Comparison of ENCODE assay signal across 24 mouse cellular contexts in genomic region chr15:25268436-25268835, GRCm38 (mm10).
DNase-seq lines count a peak whose midpoint lies in the region; ATAC-seq and TF ChIP-seq lines count a peak whose summit lies in the region.
"Had no signal": no experiment of that assay in that cellular context is flagged by ENCODE, and none has a peak within 500 bp of the region (broad histone marks: within the 10 kb centered on the region; RNA-seq: fewer than 3 reads in every experiment).

No protein-coding gene starts in this region.

- 62% methylated on average over 2 of the region's 2 CpGs for WGBS in lung, postnatal 0 days

- no peak for ATAC-seq in CD4-positive, CD25-positive, alpha-beta regulatory T cell, adult 4 months
- ATAC-seq in lung, postnatal 0 days, result no peak
- ATAC-seq: forebrain, postnatal 0 days; liver, postnatal 0 days had no signal

- H3K4me3 ChIP-seq in lung, postnatal 0 days (ENCODE audit: low read depth, low read length), result no peak overlapping the region
- no peak overlapping the region for H3K4me3 ChIP-seq in gastrocnemius, adult 2 months
- H3K4me3 ChIP-seq: embryonic facial prominence, embryonic 15.5 days; heart, embryonic 13.5 days; hindbrain, embryonic 15.5 days; limb, embryonic 10.5 days; megakaryocyte, embryonic 14.5 days; myocyte; neural tube, embryonic 15.5 days had no signal

- no peak for TF ChIP-seq EP300 in lung, postnatal 0 days (IDR thresholded peaks at IDR 0.05)

- no peaks in the 10 kb centered on the region for H3K27me3 ChIP-seq in lung, postnatal 0 days (replicated peaks; ENCODE audit: insufficient read depth, low read length)
- no peaks in the 10 kb centered on the region for H3K27me3 ChIP-seq in splenic B cell, adult 2 months (ENCODE audit: control insufficient read depth, insufficient read depth, low read length, poor library complexity, severe bottlenecking)
- H3K27me3 ChIP-seq: embryonic facial prominence, embryonic 15.5 days; heart, embryonic 13.5 days; hindbrain, embryonic 15.5 days; megakaryocyte, embryonic 14.5 days; neural tube, embryonic 15.5 days had no signal

- H3K27ac ChIP-seq in lung, postnatal 0 days (ENCODE audit: low read length), result no peak overlapping the region
- H3K27ac ChIP-seq in gastrocnemius, adult 2 months, result no peak overlapping the region
- H3K27ac ChIP-seq: embryonic facial prominence, embryonic 15.5 days; hindbrain, embryonic 15.5 days; kidney, postnatal 0 days; limb, embryonic 10.5 days; neural tube, embryonic 15.5 days had no signal

- no peaks in the 10 kb centered on the region for H3K9me3 ChIP-seq in lung, postnatal 0 days (ENCODE audit: low read length)
- H3K9me3 ChIP-seq: embryonic facial prominence, embryonic 15.5 days; heart, embryonic 13.5 days; hindbrain, embryonic 15.5 days; limb, embryonic 10.5 days; megakaryocyte, embryonic 14.5 days; neural tube, embryonic 15.5 days had no signal

- TF ChIP-seq CTCF in lung, postnatal 0 days (IDR thresholded peaks at IDR 0.05), result no peak
- TF ChIP-seq CTCF in gastrocnemius, adult 2 months (IDR thresholded peaks at IDR 0.05), result no peak

- no peaks in the 10 kb centered on the region; the same call in 1 of the 2 replicates for H3K4me1 ChIP-seq in lung, postnatal 0 days (ENCODE audit: insufficient read depth, low read depth, low read length)
- H3K4me1 ChIP-seq: hindbrain, embryonic 15.5 days had no signal

- no peak overlapping the region for H3K4me2 ChIP-seq in lung, postnatal 0 days (replicated peaks; ENCODE audit: low read depth, low read length)
- H3K4me2 ChIP-seq: embryonic facial prominence, embryonic 15.5 days; heart, embryonic 13.5 days; hindbrain, embryonic 15.5 days; neural tube, embryonic 15.5 days had no signal

- no peak overlapping the region for H3K9ac ChIP-seq in lung, postnatal 0 days (replicated peaks; ENCODE audit: low read depth)
- H3K9ac ChIP-seq: embryonic facial prominence, embryonic 15.5 days; forebrain, postnatal 0 days; hindbrain, embryonic 15.5 days; liver, postnatal 0 days; neural tube, embryonic 15.5 days had no signal

- no peaks in the 10 kb centered on the region for H3K36me3 ChIP-seq in lung, postnatal 0 days (ENCODE audit: insufficient read depth, low read length)
- H3K36me3 ChIP-seq in splenic B cell, adult 2 months (ENCODE audit: control insufficient read depth, insufficient read depth, low read length, poor library complexity, severe bottlenecking), result no peaks in the 10 kb centered on the region
- H3K36me3 ChIP-seq: embryonic facial prominence, embryonic 15.5 days; heart, embryonic 13.5 days; hindbrain, embryonic 15.5 days; limb, embryonic 10.5 days; neural tube, embryonic 15.5 days had no signal

- peak; percentile 7 for DNase-seq in CD4-positive, CD25-positive, alpha-beta regulatory T cell, adult 2 months (ENCODE audit: low read depth, low spot score)
- peak; percentile 23 for DNase-seq in lung, postnatal 0 days (ENCODE audit: low spot score)
- DNase-seq in lung, postnatal 10 days, result no peak
- DNase-seq in induced T-regulatory cell, adult 2 months (ENCODE audit: low read depth), result peak; percentile 9
- DNase-seq in splenic B cell, adult 2 months (ENCODE audit: low read depth, low spot score), result peak; percentile 7
- no peak for DNase-seq in right cerebral cortex, postnatal 14 days
- no peak for DNase-seq in gastrocnemius, adult 2 months
- DNase-seq: B cell, adult 2 months; cerebellum, adult 11 months; cerebellum, postnatal 10 days; embryo, embryonic 11 days; forebrain, postnatal 0 days; liver, postnatal 0 days; midbrain, embryonic 14.5 days; thymus, adult 2 months had no signal

- intact Hi-C loops in gastrocnemius, adult 2 months (cut with DNase I), result no loop called here

Comparison
In these comparisons a context has a peak if more than half of its experiments do, and no peak if none do; other contexts are left out.
1. DNase-seq: peak in CD4-positive, CD25-positive, alpha-beta regulatory T cell, adult 2 months (single experiment), lung, postnatal 0 days (single experiment), induced T-regulatory cell, adult 2 months (single experiment) and splenic B cell, adult 2 months (single experiment); none in lung, postnatal 10 days (single experiment), right cerebral cortex, postnatal 14 days (single experiment) and gastrocnemius, adult 2 months (single experiment).